Mouse (Mus musculus): ENCODE measurements around the gene Ankrd24.

DNA sequence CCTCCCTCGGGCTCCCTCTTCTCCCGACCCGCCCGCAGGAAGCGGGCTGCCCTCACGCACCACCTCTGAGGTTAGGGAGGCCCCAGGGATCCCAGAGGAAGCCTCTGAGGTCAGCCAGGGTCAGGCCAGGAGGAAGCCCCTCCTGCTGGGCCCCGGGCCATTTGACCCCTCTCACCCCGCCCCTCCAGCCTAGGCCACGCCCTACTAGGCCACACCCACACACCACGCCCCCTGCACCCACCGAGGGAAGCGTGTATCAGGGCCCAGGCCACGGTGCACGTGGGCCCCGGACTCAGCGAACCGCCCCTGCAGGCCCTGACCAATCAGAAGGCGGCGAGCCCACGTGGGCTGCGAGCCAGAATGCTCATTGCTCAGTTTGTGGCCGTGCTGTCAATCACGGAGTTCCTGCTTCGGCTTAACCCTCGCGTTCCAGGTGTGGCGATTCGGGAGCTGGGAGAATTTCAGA is 27.6 kb upstream of the Ankrd24 start, which contains the start of gene Tle6:
- TF ChIP-seq CTCF (IDR thresholded peaks at IDR 0.05; ENCODE audit: low read depth, low read length) (no peak), POLR2A (IDR thresholded peaks at IDR 0.05; ENCODE audit: borderline replicate concordance, low read depth, low read length) (no peak)

All from bone marrow macrophage, adult 2 months (primary cell).